Mouse (Mus musculus) MEL (cell line): ENCODE data around the gene Ndrg3. TPM values are rescaled to one million over a fixed set of nuclear protein-coding genes. Genes with fewer than 3 reads are reported as not detected.

ENCODE experiments used
- DNase-seq: peaks from one replicate; pipeline ENCODE4 v3.0.0; 2011; ENCODE audit warnings: low read depth, low spot score
- H3K27ac ChIP-seq: 2 replicates; pipeline ENCODE4 v1.5.1; 2012; ENCODE audit warnings: low read depth, mild to moderate bottlenecking, control low read depth, low read length, moderate library complexity; ENCODE audit not compliant: control insufficient read depth
- H3K27me3 ChIP-seq, 2 experiments: fragments of 150-350 bp in 1 of 2; sonication (generic) in 1 of 2; 2 replicates each; pipeline ENCODE4 v1.6.1; 2012; ENCODE audit warnings: low read length in 2 of 2, mild to moderate bottlenecking in 2 of 2, improper control_type of control experiment in 1 of 2, moderate library complexity in 1 of 2; ENCODE audit not compliant: insufficient read depth in 2 of 2, control insufficient read depth in 1 of 2
- H3K36me3 ChIP-seq, 2 experiments: 2 replicates each; pipeline ENCODE4 v1.6.1; 2012 to 2014; ENCODE audit warnings: low read length in 2 of 2, improper control_type of control experiment in 1 of 2, inconsistent platforms in 1 of 2, mild to moderate bottlenecking in 1 of 2; ENCODE audit not compliant: insufficient read depth in 2 of 2, control insufficient read depth in 1 of 2
- H3K4me1 ChIP-seq, 2 experiments: fragments of 150-350 bp in 1 of 2; sonication (generic) in 1 of 2; 2 replicates each; pipeline ENCODE4 v1.6.1; 2012; ENCODE audit warnings: low read length in 2 of 2, improper control_type of control experiment in 1 of 2, mild to moderate bottlenecking in 1 of 2; ENCODE audit not compliant: insufficient read depth in 2 of 2, control insufficient read depth in 1 of 2
- H3K4me3 ChIP-seq, 2 experiments: fragments of 150-350 bp in 1 of 2; sonication (generic) in 1 of 2; 2 replicates each; pipeline ENCODE4 v1.5.1; 2012; ENCODE audit warnings: low read depth in 2 of 2, low read length in 2 of 2, mild to moderate bottlenecking in 2 of 2, moderate library complexity in 2 of 2, control low read depth in 1 of 2, improper control_type of control experiment in 1 of 2; ENCODE audit not compliant: control insufficient read depth in 1 of 2, insufficient read depth in 1 of 2
- H3K79me2 ChIP-seq: 2 replicates; pipeline ENCODE4 v1.6.1; 2012; ENCODE audit warnings: mild to moderate bottlenecking, low read length, moderate library complexity; ENCODE audit not compliant: control insufficient read depth, poor library complexity, insufficient read depth
- H3K9ac ChIP-seq: 2 replicates; pipeline ENCODE4 v1.6.1; 2012; ENCODE audit warnings: low read depth, mild to moderate bottlenecking, control low read depth, low read length, moderate library complexity; ENCODE audit not compliant: control insufficient read depth, poor library complexity, severe bottlenecking
- H3K9me3 ChIP-seq: fragments of 150-350 bp; sonication (generic); replicated peaks from 2 replicates; pipeline ENCODE4 v1.6.1; 2012; ENCODE audit warnings: mild to moderate bottlenecking, low read length, improper control_type of control experiment, moderate library complexity; ENCODE audit not compliant: insufficient read depth
- BHLHE40 ChIP-seq: IDR thresholded peaks from 2 replicates; pipeline ENCODE4 v1.6.1; 2012; ENCODE audit warnings: low read depth, mild to moderate bottlenecking, inconsistent platforms, low read length, improper control_type of control experiment, borderline replicate concordance
- CHD1 ChIP-seq: IDR thresholded peaks from 2 replicates; pipeline ENCODE4 v1.6.1; 2012; ENCODE audit warnings: low read depth, mild to moderate bottlenecking, inconsistent platforms, low read length, improper control_type of control experiment
- CTCF ChIP-seq, 3 experiments: IDR thresholded peaks in 2 of 3; conservative IDR thresholded peaks in 1 of 3; 2 replicates each; pipeline ENCODE4 v1.5.1; 2011 to 2012; ENCODE audit warnings: low read length in 3 of 3, low read depth in 2 of 3, mild to moderate bottlenecking in 2 of 3, improper control_type of control experiment in 1 of 3, inconsistent platforms in 1 of 3, mixed read lengths in 1 of 3, moderate library complexity in 1 of 3; ENCODE audit not compliant: control insufficient read depth in 1 of 3, insufficient read depth in 1 of 3, poor library complexity in 1 of 3, severe bottlenecking in 1 of 3
- E2F4 ChIP-seq: IDR thresholded peaks from 2 replicates; pipeline ENCODE4 v1.6.1; 2011; ENCODE audit warnings: low read depth, low read length, improper control_type of control experiment, borderline replicate concordance
- GATA1 ChIP-seq: IDR thresholded peaks from 2 replicates; pipeline ENCODE4 v1.6.1; 2011; ENCODE audit warnings: low read depth, low read length, improper control_type of control experiment
- HCFC1 ChIP-seq: IDR thresholded peaks from 2 replicates; pipeline ENCODE4 v1.6.1; 2012; ENCODE audit warnings: low read depth, mild to moderate bottlenecking, inconsistent platforms, low read length, improper control_type of control experiment, moderate library complexity
- MAX ChIP-seq: IDR thresholded peaks from 2 replicates; pipeline ENCODE4 v1.6.1; 2011; ENCODE audit warnings: low read length, improper control_type of control experiment
- MAZ ChIP-seq: IDR thresholded peaks from 2 replicates; pipeline ENCODE4 v1.6.1; 2012; ENCODE audit warnings: low read depth, mild to moderate bottlenecking, inconsistent platforms, low read length, improper control_type of control experiment
- MEF2A ChIP-seq: IDR thresholded peaks from 2 replicates; pipeline ENCODE4 v1.6.1; 2014; ENCODE audit warnings: low read depth, mild to moderate bottlenecking, inconsistent platforms, low read length, improper control_type of control experiment; ENCODE audit not compliant: poor library complexity, insufficient replicate concordance, severe bottlenecking; ENCODE audit errors: extremely low read depth
- MXI1 ChIP-seq: IDR thresholded peaks from 2 replicates; pipeline ENCODE4 v1.6.1; 2011; ENCODE audit warnings: mild to moderate bottlenecking, low read depth, low read length, improper control_type of control experiment
- NELFE ChIP-seq: IDR thresholded peaks from 2 replicates; pipeline ENCODE4 v1.6.1; 2011; ENCODE audit warnings: low read depth, low read length, improper control_type of control experiment
- POLR2AphosphoS2 ChIP-seq: IDR thresholded peaks from 2 replicates; pipeline ENCODE4 v1.6.1; 2011; ENCODE audit warnings: low read length, improper control_type of control experiment
- RCOR1 ChIP-seq: IDR thresholded peaks from 2 replicates; pipeline ENCODE4 v1.6.1; 2012; ENCODE audit warnings: low read depth, mild to moderate bottlenecking, inconsistent platforms, low read length, improper control_type of control experiment
- SIN3A ChIP-seq: IDR thresholded peaks from 2 replicates; pipeline ENCODE4 v1.6.1; 2012; ENCODE audit warnings: low read length, improper control_type of control experiment, inconsistent platforms
- SMC3 ChIP-seq: IDR thresholded peaks from 2 replicates; pipeline ENCODE4 v1.6.1; 2011; ENCODE audit warnings: low read depth, low read length, improper control_type of control experiment
- TBP ChIP-seq: IDR thresholded peaks from 2 replicates; pipeline ENCODE4 v1.8.0; 2011; ENCODE audit warnings: low read depth, low read length, improper control_type of control experiment
- TCF12 ChIP-seq: IDR thresholded peaks from 2 replicates; pipeline ENCODE4 v1.6.1; 2014; ENCODE audit warnings: low read depth, mild to moderate bottlenecking, inconsistent platforms, low read length, improper control_type of control experiment, moderate library complexity
- UBTF ChIP-seq: IDR thresholded peaks from 2 replicates; pipeline ENCODE4 v1.6.1; 2012; ENCODE audit warnings: low read depth, mild to moderate bottlenecking, inconsistent platforms, low read length, improper control_type of control experiment, moderate library complexity, borderline replicate concordance; ENCODE audit not compliant: insufficient read depth
- ZKSCAN1 ChIP-seq: IDR thresholded peaks from 2 replicates; pipeline ENCODE4 v1.6.1; 2012; ENCODE audit warnings: low read depth, mild to moderate bottlenecking, inconsistent platforms, low read length, improper control_type of control experiment, moderate library complexity
- ZMIZ1 ChIP-seq: IDR thresholded peaks from 2 replicates; pipeline ENCODE4 v1.6.1; 2012; ENCODE audit warnings: low read depth, mild to moderate bottlenecking, inconsistent platforms, low read length, improper control_type of control experiment, moderate library complexity
- ZNF384 ChIP-seq: IDR thresholded peaks from 2 replicates; pipeline ENCODE4 v1.6.1; 2012; ENCODE audit warnings: low read depth, mild to moderate bottlenecking, inconsistent platforms, low read length, improper control_type of control experiment
- polyA plus RNA-seq, 2 experiments: library from polyadenylated mRNA; stranded (reverse) in 1 of 2; unstranded in 1 of 2; fragments of >175 nt in 1 of 2; fragments of >200 nt in 1 of 2; gene quantifications; 2 replicates each; pipeline versions ENCODE4 v1.2.1 to v1.2.4; 2012; ENCODE audit warnings: low replicate concordance in 2 of 2, low read depth in 1 of 2; ENCODE audit not compliant: insufficient read length in 2 of 2, insufficient read depth in 1 of 2, missing spikeins in 1 of 2
- total RNA-seq: library from RNA; depleted of rRNA; stranded (reverse); fragments of 300-350 nt; gene quantifications from 2 replicates; pipeline ENCODE4 v1.2.3, GENCODE M21; 2012

Ndrg3 gene
- total and polyA plus RNA-seq, 3 experiments, result 19.0 to 39.6 TPM; not detected in 1

- Histone ChIP-seq H3K9ac (no peak overlapping the region), H3K36me3 (peaks cover 0 to 2% of the 10 kb centered on the region in 2 experiments; a peak in 1 of 4 replicates), H3K27me3 (no peaks in the 10 kb centered on the region), H3K79me2 (no peaks in the 10 kb centered on the region), H3K9me3 (no peaks in the 10 kb centered on the region)
- TF ChIP-seq RCOR1 (no peak), POLR2AphosphoS2 (no peak), BHLHE40 (no peak), ZKSCAN1 (no peak), MEF2A (no peak), CHD1 (no peak), UBTF (no peak), SMC3 (no peak), ZMIZ1 (no peak), GATA1 (no peak), CTCF (IDR thresholded peaks at IDR 0.05 in 2 of 3, conservative IDR thresholded peaks at IDR 0.05 in 1 of 3; ENCODE audit: control insufficient read depth in 1 of 3, insufficient read depth in 1 of 3, low read depth in 2 of 3, low read length in 3 of 3, poor library complexity in 1 of 3, severe bottlenecking in 1 of 3) (no peak), E2F4 (no peak), TCF12 (no peak), NELFE (no peak), MAX (no peak), SIN3A (no peak), HCFC1 (no peak), MXI1 (no peak)
- TF ChIP-seq, all 39 proteins: peak for 0
- Histone ChIP-seq H3K27ac (no peak overlapping the region), H3K4me3 (no peak overlapping the region), H3K4me1 (peaks cover 0 to 9% of the 10 kb centered on the region in 2 experiments; a peak in 1 of 4 replicates)
- no peak for DNase-seq
Observed at GRCm38 (mm10) chr2:156933426-156933825, 58.4 kb downstream of the Ndrg3 start.

- Histone ChIP-seq H3K27ac (no peak overlapping the region), H3K27me3 (no peaks in the 10 kb centered on the region), H3K79me2 (no peaks in the 10 kb centered on the region), H3K4me1 (peaks cover 0 to 11% of the 10 kb centered on the region in 2 experiments; a peak in 1 of 4 replicates), H3K9me3 (no peaks in the 10 kb centered on the region), H3K36me3 (peaks cover 0 to 5% of the 10 kb centered on the region in 2 experiments; a peak in 2 of 4 replicates), H3K9ac (no peak overlapping the region), H3K4me3 (no peak overlapping the region)
- TF ChIP-seq E2F4 (no peak), CHD1 (no peak), ZNF384 (no peak), CTCF (IDR thresholded peaks at IDR 0.05 in 2 of 3, conservative IDR thresholded peaks at IDR 0.05 in 1 of 3; ENCODE audit: control insufficient read depth in 1 of 3, insufficient read depth in 1 of 3, low read depth in 2 of 3, low read length in 3 of 3, poor library complexity in 1 of 3, severe bottlenecking in 1 of 3) (no peak), UBTF (no peak), HCFC1 (no peak), MAZ (no peak), MAX (no peak), TBP (no peak), TCF12 (no peak)
- DNase-seq, result no peak
Observed at GRCm38 (mm10) chr2:156931421-156931820, 60.4 kb downstream of the Ndrg3 start.
